Mouse (Mus musculus): ENCODE results near the gene Pgbd1.

Pgbd1 gene

GRCm38 (mm10) chr13:21415750-21416149 lies 25.1 kb downstream of the Pgbd1 start:
- DNase-seq (ENCODE audit: low spot score in 2 of 2): no peak

GRCm38 (mm10) chr13:21415266-21415665 lies 25.6 kb downstream of the Pgbd1 start:
- DNase-seq (ENCODE audit: low spot score in 2 of 2): no peak

- no peak for DNase-seq (ENCODE audit: low spot score in 2 of 2)
Measured at GRCm38 (mm10) chr13:21414231-21415212, 26.3 kb downstream of the Pgbd1 start.

- DNase-seq (ENCODE audit: low spot score in 2 of 2): no peak
Measured at GRCm38 (mm10) chr13:21408805-21409459, 31.9 kb downstream of the Pgbd1 start.

- peak; percentile 68 to 81 for DNase-seq (ENCODE audit: low spot score in 2 of 2)
Measured at GRCm38 (mm10) chr13:21407969-21408804, 32.7 kb downstream of the Pgbd1 start.

- no peak for DNase-seq (ENCODE audit: low spot score in 2 of 2)
Measured at GRCm38 (mm10) chr13:21407341-21407740, 33.5 kb downstream of the Pgbd1 start.

GRCm38 (mm10) chr13:21402848-21403247 lies 38.0 kb downstream of the Pgbd1 start:
- no peak for DNase-seq (ENCODE audit: low spot score in 2 of 2)

GRCm38 (mm10) chr13:21402287-21402846 lies 38.5 kb downstream of the Pgbd1 start, which contains the start of gene Zkscan3:
Zkscan3 (minus strand) TSS chr13:21402755.
- DNase-seq (ENCODE audit: low spot score in 2 of 2): peak; percentile 70 to 87

GRCm38 (mm10) chr13:21401636-21402286 lies 39.1 kb downstream of the Pgbd1 start:
- DNase-seq (ENCODE audit: low spot score in 2 of 2): no peak

- DNase-seq (ENCODE audit: low spot score in 2 of 2): no peak
Measured at GRCm38 (mm10) chr13:21401166-21401565, 39.7 kb downstream of the Pgbd1 start.

- DNase-seq (ENCODE audit: low spot score in 2 of 2): no peak
Measured at GRCm38 (mm10) chr13:21397486-21397885, 43.4 kb downstream of the Pgbd1 start.

- peak in 1 of 2 experiments; percentile 30 for DNase-seq (ENCODE audit: low spot score in 2 of 2)
Measured at GRCm38 (mm10) chr13:21396048-21396447, 44.8 kb downstream of the Pgbd1 start.

GRCm38 (mm10) chr13:21395623-21396022 lies 45.2 kb downstream of the Pgbd1 start:
- no peak for DNase-seq (ENCODE audit: low spot score in 2 of 2)

- DNase-seq (ENCODE audit: low spot score in 2 of 2): no peak
Measured at GRCm38 (mm10) chr13:21395211-21395610, 45.6 kb downstream of the Pgbd1 start.

GRCm38 (mm10) chr13:21377773-21378172 lies 63.1 kb downstream of the Pgbd1 start:
- no peak for DNase-seq (ENCODE audit: low spot score in 2 of 2)

- DNase-seq (ENCODE audit: low spot score in 2 of 2): no peak
Measured at GRCm38 (mm10) chr13:21372700-21373099, 68.2 kb downstream of the Pgbd1 start.
